Mouse (Mus musculus): Measurements from ENCODE around the gene Mgll. TPM values are rescaled to one million over a fixed set of nuclear protein-coding genes. Genes with fewer than 3 reads are reported as not detected.
A peak's percentile ranks its signal among the peaks of the same experiment; 100 is the strongest.

Gene Mgll
- total RNA-seq, 2 experiments from 2014 or later, result 132 to 138 TPM

DNA sequence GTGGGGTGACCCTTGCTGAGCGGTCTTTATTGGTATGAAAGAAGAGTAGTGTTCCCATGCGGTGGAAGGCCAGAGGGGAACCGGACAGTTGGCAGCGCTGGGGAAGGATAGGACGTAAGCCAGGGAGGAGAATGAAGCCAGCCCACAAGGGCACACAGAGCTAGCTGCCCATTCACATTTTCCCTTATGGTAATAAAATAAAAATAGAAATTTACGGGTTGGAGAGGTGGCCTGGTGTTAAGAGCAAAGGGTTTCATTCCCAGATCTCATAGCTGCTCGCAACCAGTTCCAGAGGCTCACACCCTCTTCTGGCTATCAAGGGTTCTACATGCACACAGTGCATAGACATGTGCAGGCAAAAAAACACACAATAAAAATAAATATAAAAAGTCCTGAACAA, 125.8 kb downstream of the Mgll start:
- peak; percentile 40 for DNase-seq

DNA sequence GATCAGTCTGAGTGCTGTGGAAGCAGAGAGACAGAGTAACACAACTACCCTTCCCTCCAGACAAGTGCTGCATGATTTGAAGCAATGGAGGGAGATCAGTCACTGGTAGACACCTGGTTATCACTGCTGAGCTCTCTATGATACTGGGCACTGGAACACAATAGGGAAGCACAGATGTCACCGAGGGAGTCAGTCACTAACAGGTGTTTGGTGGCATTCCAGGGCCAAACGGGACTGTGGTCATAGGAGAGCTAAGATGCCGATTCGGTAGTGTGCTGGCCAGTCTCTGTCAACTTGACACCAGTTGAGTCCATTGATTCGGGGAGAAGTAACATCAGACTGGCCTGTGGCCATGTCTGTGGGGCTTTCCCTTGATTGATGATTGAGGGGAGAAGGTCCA, 130.3 kb downstream of the Mgll start:
- no peak for DNase-seq

DNA sequence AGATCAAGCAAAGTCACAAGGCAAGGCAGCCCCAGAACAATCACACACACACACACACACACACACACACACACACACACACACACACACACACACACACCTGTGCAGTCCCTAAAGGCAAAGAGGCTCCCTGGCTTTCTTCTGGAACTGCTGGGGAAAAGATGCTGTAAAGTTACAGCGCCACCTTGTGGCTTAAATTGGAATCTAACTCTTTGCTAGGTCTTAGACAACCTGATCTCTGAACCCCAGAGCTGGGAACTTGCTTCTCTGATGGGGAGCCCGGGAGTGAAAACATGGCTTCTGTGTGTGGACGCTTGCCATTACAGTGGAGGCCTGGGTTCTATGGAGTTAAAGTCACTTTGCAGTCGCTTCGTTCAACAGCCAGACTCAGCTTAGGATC, 131.4 kb downstream of the Mgll start:
- peak; percentile 79 for DNase-seq

DNA sequence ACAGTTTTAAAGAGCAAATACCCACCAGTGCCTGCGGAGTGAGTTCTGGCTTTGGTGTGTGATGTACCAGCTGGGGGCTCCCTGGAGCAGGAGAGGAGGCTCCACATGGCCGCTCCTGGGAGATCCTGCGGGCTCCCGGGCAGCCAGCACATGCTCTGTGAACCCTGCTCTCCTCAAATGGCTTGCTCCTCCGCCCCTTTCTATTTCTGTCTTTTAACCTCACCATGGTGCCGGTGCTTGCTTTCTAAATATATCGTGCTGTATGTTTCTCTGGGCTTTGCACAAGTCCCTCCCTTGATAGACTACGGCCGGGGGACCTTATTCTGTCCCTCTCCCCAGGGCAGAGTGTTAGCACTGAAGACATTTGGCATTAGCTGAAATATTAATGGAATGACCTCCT, 133.0 kb downstream of the Mgll start:
- DNase-seq, result peak; percentile 79

DNA sequence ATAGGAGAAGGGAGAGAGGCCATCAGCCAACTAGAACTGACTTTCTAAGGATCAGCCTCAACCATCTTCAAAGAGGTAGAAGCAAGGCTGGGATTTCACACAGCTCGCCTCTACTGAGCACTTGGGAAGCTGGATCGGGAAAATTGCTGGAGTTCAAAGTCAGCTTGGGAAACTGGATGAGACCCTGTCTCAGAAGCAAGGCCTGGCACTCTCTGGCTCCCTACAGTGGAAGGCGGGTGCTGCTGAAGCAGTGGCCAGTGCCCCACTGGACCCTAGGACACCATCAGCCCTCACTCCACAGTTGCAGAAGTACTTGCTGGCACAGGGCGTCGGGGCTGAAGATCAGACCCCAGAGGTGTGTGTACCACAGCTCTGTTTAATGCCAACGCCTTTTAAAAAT, 133.6 kb downstream of the Mgll start:
- no peak for DNase-seq

DNA sequence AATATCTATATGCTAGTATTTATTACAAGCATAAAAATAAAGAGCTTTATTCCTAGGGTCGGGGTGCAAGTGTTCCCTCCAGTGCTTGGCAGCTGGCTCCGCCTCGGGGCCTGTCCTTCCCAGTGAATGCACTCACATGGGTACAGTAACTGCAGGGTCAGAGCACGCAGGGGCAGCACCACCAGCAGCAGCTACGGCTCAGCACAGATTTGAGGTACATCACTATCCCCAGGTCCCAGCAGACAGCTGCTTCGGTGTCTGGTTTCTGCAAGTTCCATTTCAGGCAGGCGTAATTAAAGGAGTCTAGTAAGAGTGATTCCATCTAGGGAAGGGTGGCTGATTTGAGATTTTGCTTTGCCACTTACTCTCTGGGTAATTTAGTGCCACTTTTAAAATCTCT, 134.1 kb downstream of the Mgll start:
- no peak for DNase-seq

DNA sequence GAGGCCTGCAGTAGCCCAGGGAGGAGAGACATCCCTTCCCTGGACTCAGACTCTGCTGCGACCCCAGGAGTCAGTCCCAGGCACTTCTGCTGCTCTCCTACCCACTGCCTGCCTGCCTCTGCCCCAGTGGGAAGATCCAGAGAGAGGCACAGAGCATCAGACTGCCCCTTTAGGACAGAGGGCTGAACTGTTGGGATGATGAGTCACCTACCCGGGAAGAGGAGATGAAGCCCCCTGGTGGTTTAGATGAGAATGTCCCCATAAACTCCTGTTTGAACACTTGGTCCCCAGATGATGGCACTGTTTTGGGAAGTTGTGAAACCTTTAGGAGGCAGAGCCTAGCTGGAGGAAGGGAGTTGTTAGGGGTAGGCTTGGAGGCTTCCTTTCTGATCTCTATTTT, 136.7 kb downstream of the Mgll start:
- DNase-seq, result peak; percentile 62

DNA sequence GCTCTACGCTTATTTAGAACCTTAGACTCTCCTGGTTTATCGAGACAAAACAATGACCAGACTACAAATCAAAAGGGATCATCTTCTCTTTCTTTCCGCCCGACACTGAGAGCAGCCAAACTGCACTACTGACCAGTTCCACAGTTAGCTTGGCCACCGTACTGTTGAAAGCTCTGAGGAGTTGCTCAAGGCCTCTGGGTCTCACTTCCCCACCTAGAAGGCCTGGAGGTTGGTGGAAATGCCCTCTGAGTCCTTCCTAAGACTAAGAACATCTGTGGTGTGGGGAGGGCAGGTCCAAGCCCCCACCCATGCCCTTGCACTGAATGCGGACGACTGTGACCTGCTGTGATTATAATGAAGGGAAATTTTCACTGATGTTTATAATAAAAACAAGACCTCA, 141.5 kb downstream of the Mgll start:
- DNase-seq, result no peak

DNA sequence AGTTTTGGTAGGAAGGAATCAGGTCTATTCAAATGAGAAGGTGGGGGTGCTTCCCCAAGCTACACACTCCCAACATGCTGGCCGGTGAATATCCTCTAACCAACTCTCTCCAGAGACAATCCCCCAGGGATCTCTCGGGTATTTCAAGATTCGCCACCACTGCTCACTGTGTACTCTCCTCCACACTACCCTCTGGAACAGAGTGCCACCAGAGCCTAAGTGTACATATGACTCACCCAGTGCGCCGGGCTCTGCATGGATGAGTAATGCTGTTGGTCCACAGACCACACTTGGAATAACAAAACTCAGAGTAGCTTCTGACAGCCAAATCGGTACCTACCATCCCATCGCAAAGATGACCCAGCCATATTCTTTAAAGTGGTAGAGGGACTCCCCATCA, 145.2 kb downstream of the Mgll start:
- DNase-seq, result no peak

DNA sequence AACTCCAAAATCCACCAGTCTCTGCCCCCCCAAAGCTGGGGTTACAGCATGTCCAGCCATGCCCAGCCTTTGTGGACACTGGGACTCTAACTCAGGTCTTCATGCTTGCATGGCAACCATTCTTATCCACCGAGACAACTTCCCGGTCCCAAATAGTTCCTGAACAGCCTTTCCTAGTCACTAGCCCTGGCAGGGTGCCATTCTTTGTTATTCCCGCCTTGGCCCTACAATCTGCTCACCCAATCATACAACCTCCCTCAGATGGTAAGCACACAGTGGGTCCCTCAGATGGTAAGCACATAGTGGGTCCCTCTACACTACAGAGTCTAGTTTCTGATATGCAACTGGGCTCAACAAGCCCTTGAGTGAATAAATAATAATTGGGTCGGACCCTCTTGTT, 146.4 kb downstream of the Mgll start:
- no peak for DNase-seq

DNA sequence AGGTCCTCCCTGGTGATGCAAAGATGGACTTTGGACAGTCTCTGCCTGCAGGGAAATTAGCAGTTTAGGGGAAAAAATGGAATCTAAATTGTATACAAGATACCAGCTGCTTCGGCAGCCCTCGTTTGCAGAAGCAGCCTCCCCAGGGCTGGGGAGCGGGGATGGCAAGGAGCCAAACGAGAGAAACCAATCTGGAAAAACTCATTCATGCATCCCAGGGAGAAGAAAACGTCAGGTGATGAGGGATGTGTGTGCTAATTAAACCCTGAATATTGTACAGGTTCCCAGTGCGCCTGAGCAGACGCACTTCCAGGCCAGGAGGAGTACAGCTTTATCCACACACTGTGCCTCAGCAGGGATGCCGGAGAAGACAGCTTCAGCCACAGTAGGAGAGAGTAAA, 147.3 kb downstream of the Mgll start:
- DNase-seq, result no peak

DNA sequence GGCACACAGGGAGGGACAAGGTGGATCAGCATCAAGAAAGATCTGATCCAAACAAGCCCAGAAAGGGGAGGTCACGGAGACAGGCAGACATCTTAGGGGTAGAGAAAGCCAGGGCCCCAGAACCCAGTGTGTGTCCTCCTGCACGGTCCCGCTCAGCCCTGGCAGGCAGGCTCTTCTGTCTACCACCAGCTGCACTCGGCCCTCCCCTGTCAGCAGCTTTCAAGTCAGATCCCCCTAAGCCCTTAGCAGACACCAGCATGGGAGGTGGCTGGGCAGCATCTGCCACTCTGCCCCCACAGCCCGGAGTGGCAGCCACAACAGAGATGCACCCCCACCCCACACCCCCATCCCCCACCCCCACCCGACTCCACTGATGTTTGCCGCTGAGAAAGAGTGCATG, 148.6 kb downstream of the Mgll start:
- DNase-seq, result no peak

DNA sequence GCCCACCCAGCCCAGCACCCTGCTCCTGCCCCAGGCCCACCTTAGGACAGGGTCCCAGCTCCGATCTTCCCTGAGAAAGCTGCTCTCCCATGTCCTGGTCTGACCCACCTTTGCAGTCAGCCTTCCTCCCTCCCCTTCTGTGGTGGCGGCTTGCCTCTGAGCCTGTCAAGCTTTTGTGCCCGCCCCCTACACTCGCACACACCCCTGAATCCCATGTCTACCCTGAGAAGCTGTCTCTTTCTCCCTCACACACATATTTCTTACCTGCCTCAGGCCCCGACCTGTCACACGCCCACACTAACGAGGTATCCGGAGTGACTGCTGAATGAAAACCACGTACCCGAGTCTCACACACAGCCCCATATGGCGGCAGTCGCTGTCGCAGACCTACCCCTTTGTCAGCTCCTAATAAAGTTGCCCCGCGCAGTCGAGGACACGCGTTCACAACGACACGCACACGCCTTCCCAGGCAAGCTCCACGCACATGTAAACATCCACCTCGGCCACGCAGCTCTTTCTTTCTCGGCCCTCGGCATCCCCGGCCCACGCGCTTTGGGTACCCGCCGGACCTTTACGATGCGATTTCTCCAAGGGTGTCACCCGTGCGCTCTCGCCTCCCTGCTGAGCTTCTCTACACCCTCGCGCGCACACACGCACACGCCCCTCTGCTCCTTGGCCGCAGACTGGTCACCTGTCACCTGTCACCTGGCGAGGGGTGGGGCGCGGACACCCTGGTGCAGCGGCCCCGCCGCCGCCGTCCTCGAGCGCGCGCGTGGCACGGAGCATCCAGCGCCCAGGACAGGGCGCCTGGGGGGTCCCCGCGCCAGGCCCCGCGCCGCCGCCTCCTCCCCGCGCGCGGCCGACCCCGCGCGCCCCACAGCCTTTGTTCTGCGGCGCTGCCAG, 150.0 kb downstream of the Mgll start:
- peak; percentile 25 for DNase-seq

DNA sequence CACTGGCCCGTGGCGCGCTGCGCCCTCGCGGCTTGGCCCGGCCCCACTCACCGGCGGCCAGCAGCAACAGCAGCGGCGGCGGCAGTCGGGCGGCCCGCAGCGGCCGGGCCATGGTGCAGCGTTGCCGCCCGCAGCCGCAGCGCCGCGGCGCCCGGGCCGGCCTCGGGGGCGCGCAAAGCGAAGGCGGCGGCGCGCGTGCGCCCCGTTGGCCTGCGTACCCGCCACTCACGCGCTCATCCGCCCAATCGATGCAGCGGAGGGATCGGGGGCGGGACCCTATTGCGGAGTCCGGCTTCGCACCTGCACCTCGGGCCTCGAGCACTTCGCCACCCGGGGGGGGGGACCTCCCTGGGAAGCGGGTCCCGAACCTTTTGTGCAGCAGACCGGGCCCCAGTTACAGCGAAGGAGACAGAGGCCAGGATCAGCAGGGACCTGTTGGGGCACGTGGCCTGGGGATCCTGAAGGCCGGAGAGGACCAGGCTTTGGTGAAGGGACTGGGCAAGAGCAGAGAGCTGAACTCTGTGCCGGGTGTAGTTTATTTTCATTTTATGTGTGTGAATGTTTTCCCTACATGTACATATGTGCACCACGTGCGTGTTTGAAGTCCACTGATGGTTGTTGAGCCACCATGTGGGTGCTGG, 150.8 kb downstream of the Mgll start, which contains the start of gene Podxl2:
Gene Podxl2, minus strand, starts transcription at position 177 of the 641 bp plus-strand sequence.
- DNase-seq, result peak; percentile 84

Other genes with a start within 250 kb of the Mgll start
- gene Sec61a1, start 205.5 kb upstream of the Mgll start, total RNA-seq (2021), result 100 to 1,000 TPM; 116 to 121 TPM
- gene Kbtbd12, start 86.5 kb upstream of the Mgll start, total RNA-seq (2021), result 10 to 100 TPM; 20.1 to 25.7 TPM
- gene Abtb1, start 117.6 kb downstream of the Mgll start, total RNA-seq (2021), result 10 to 100 TPM; 14.8 to 19.6 TPM
- 10 to 100 TPM; 61.1 to 65.1 TPM for gene Podxl2, start 150.6 kb downstream of the Mgll start, total RNA-seq (2021)
- gene Mcm2, start 174.4 kb downstream of the Mgll start, total RNA-seq (2021), result 100 to 1,000 TPM in 1 of 2 experiments, 10 to 100 TPM in 1; 86.1 to 103 TPM
- gene Tpra1, start 177.8 kb downstream of the Mgll start, total RNA-seq (2021), result 10 to 100 TPM; 29.7 to 30.8 TPM

Measured in heart, postnatal 4 days (tissue).